Mouse (Mus musculus): Measurements from ENCODE around the gene Sri.

Gene Sri

DNA sequence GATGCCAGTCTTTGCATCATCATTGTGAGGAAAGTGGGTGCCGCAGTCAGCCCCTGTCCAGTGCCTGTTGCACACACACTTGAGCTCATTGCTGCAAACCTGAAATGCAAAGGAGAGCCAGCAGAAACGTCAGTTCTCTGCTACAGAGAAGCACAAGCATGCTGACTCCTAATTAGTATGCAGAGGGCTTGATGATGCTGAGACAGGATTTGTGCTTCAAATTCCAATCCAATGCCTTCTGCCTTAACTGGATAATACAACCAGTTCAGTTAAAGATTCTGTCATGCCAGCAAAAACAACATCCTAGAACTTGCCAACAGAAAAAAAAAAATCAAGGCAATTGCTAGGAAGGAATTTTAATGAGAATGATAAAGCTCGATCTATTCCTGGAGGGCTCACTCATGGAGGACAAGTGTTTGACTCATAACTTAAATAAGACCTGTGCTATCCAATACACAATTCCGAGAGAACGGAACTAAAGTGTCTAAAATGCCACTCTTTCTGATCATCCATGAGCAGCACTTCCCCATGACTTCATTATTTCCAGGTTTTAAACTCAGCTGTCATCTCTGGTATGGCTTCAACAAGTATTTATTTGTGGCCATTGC, 70.8 kb downstream of the Sri start:
- DNase-seq = no peak

All from kidney, adult 9 months (tissue).